Mouse (Mus musculus): ENCODE measurements around the gene Smyd2.

DNA sequence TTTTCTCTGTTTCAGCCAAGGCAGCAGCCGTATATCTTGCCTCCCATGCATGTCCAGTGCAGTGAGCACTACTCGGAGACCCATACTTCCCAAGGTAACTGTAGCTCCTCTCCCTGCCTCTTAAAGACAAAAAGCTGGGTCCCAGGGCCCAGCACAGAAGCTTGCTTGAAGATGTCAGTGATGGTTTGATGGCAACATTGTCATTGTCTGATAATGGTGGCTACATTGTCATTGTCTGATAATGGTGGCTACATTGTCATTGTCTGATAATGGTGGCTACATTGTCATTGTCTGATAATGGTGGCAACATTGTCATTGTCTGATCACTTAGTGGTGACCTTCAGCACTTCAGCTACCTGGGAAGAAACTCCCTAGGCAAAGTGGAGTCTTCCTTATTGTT lies 75.8 kb downstream of the Smyd2 start:
- TF ChIP-seq CTCF (IDR thresholded peaks at IDR 0.05; ENCODE audit: insufficient read depth, low read depth, low read length) (no peak), POLR2A (IDR thresholded peaks at IDR 0.05; ENCODE audit: insufficient read depth, low read depth, low read length) (no peak)
